Mouse (Mus musculus) thymus, adult 2 months (tissue): ENCODE data around the gene Sema3d.

ENCODE experiments used
- CTCF ChIP-seq: fragments of 200-500 bp; IDR thresholded peaks from 2 replicates; pipeline ENCODE4 v1.5.1; 2012; ENCODE audit warnings: mild to moderate bottlenecking, control low read depth, low read length, moderate library complexity, borderline replicate concordance; ENCODE audit not compliant: control insufficient read depth, poor library complexity, insufficient read depth; ENCODE audit errors: extremely low read depth
- POLR2A ChIP-seq: fragments of 200-500 bp; IDR thresholded peaks from 2 replicates; pipeline ENCODE4 v1.6.1; 2012; ENCODE audit warnings: mild to moderate bottlenecking, low read length, control low read depth, moderate library complexity; ENCODE audit not compliant: control insufficient read depth, poor library complexity, insufficient read depth; ENCODE audit errors: extremely low read depth

GRCm38 (mm10) chr5:12457509-12457908, 74.3 kb downstream of the Sema3d start:
- no peak for TF ChIP-seq CTCF
- TF ChIP-seq POLR2A = no peak
